Mouse (Mus musculus) heart, adult 2 months (tissue): ENCODE measurements around the gene Fgfr2.

Source experiments
- CTCF ChIP-seq: fragments of 200-600 bp; IDR thresholded peaks from 2 replicates; pipeline ENCODE4 v1.8.1; 2022; ENCODE audit warnings: antibody characterized with exemption, mild to moderate bottlenecking, moderate library complexity
- EP300 ChIP-seq: fragments of 200-500 bp; IDR thresholded peaks from 2 replicates; pipeline ENCODE4 v1.6.1; 2011; ENCODE audit warnings: low read depth, low read length, control low read depth; ENCODE audit not compliant: insufficient read depth
- POLR2A ChIP-seq: fragments of 200-500 bp; IDR thresholded peaks from 2 replicates; pipeline ENCODE4 v1.6.1; 2011; ENCODE audit warnings: mild to moderate bottlenecking, low read depth, low read length, control low read depth; ENCODE audit not compliant: insufficient read depth

- TF ChIP-seq POLR2A = no peak
- TF ChIP-seq EP300 = no peak
- no peak for TF ChIP-seq CTCF
Observed at GRCm38 (mm10) chr7:130195081-130195480, 2928.1 kb downstream of the Fgfr2 start.
